Mouse (Mus musculus) testis, adult 2 months (tissue): ENCODE data around the gene Thsd4.

Experiments used
- CTCF ChIP-seq: fragments of 200-500 bp; IDR thresholded peaks from 2 replicates; pipeline ENCODE4 v1.5.1; 2012; ENCODE audit warnings: low read depth, mild to moderate bottlenecking, inconsistent platforms, low read length, moderate library complexity; ENCODE audit not compliant: control insufficient read depth, insufficient read depth, insufficient replicate concordance
- POLR2A ChIP-seq: fragments of 200-500 bp; IDR thresholded peaks from 2 replicates; pipeline ENCODE4 v1.6.1; 2012; ENCODE audit warnings: low read depth, mild to moderate bottlenecking, inconsistent platforms, low read length, moderate library complexity; ENCODE audit not compliant: control insufficient read depth

DNA sequence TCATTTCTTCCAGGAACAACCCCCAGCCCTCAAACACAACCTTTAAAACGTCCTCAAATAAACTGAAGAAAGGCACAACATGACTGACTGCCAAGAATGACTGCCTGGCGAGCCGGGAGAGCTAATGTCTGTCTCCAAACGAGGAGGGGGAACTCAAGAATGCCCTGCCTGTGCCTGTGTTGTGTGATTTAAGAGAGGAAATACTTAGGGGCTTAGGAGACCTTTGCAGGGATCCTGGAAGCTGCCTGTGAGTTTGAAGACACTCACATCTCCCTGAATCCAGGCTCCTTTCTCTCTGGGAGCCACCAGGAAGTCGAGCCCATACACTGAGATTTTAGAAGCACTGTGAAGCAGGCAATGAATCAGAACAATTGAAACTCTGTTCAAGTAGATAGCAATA is 361.0 kb downstream of the Thsd4 start:
- TF ChIP-seq POLR2A (no peak), CTCF (no peak)
